Mouse (Mus musculus): Measurements from ENCODE around the gene Csf3. TPM values are rescaled to one million over a fixed set of nuclear protein-coding genes. Genes with fewer than 3 reads are reported as not detected.

Csf3 gene
- 0.05 and 0.17 TPM in 2 replicates for polyA plus RNA-seq (2012; rRNA removed)

GRCm38 (mm10) chr11:98701213-98701670, at the start of gene Csf3:
Csf3 (plus strand) TSS chr11:98701263.

GRCm38 (mm10) chr11:98664091-98664490, 37.0 kb upstream of the Csf3 start, which contains the start of gene Gsdma:
Gsdma (plus strand) TSS chr11:98664351.

GRCm38 (mm10) chr11:98681786-98682745, 19.0 kb upstream of the Csf3 start, which contains the start of gene Psmd3:
Psmd3 (plus strand) TSS chr11:98682554.

GRCm38 (mm10) chr11:98729119-98729588, 28.1 kb downstream of the Csf3 start, which contains the start of gene Med24:
Med24 (minus strand) TSS chr11:98729435.

GRCm38 (mm10) chr11:98740393-98741050, 39.5 kb downstream of the Csf3 start, which contains the start of gene Thra:
Thra (plus strand) TSS chr11:98740638.

Other genes with a start within 250 kb of the Csf3 start
- 0.21 and 0.39 TPM in 2 replicates for gene Ikzf3, start 155.2 kb upstream of the Csf3 start, polyA plus RNA-seq (2012; rRNA removed)
- gene Zpbp2, start 150.2 kb upstream of the Csf3 start, polyA plus RNA-seq (2012; rRNA removed), result not detected in 2 replicates
- gene Ormdl3, start 113.9 kb upstream of the Csf3 start, polyA plus RNA-seq (2012; rRNA removed), result 25.0 and 29.7 TPM in 2 replicates
- gene Lrrc3c, start 103.0 kb upstream of the Csf3 start, polyA plus RNA-seq (2012; rRNA removed), result not detected in 2 replicates
- gene Gm12355, start 75.6 kb upstream of the Csf3 start, polyA plus RNA-seq (2012; rRNA removed), result not detected in 2 replicates
- gene Gsdma3, start 74.9 kb upstream of the Csf3 start, polyA plus RNA-seq (2012; rRNA removed), result 0.05 TPM in 1 of 2 replicates, not detected in the other
- 1,555 and 1,561 TPM in 2 replicates for gene Gsdma2, start 54.5 kb upstream of the Csf3 start, polyA plus RNA-seq (2012; rRNA removed)
- 10.1 and 13.1 TPM in 2 replicates for gene Gsdma, start 36.9 kb upstream of the Csf3 start, polyA plus RNA-seq (2012; rRNA removed)
- 80.1 and 85.7 TPM in 2 replicates for gene Psmd3, start 18.7 kb upstream of the Csf3 start, polyA plus RNA-seq (2012; rRNA removed)
- gene Med24, start 28.2 kb downstream of the Csf3 start, polyA plus RNA-seq (2012; rRNA removed), result 39.7 and 42.3 TPM in 2 replicates
- gene Thra, start 39.4 kb downstream of the Csf3 start, polyA plus RNA-seq (2012; rRNA removed), result 39.6 and 53.6 TPM in 2 replicates
- gene Nr1d1, start 74.1 kb downstream of the Csf3 start, polyA plus RNA-seq (2012; rRNA removed), result 41.8 and 51.0 TPM in 2 replicates
- gene Msl1, start 94.3 kb downstream of the Csf3 start, polyA plus RNA-seq (2012; rRNA removed), result 13.0 and 27.7 TPM in 2 replicates
- gene Casc3, start 103.6 kb downstream of the Csf3 start, polyA plus RNA-seq (2012; rRNA removed), result 12.8 and 15.0 TPM in 2 replicates
- 27.1 and 44.2 TPM in 2 replicates for gene Rapgefl1, start 135.5 kb downstream of the Csf3 start, polyA plus RNA-seq (2012; rRNA removed)
- 8.5 and 14.1 TPM in 2 replicates for gene Wipf2, start 162.4 kb downstream of the Csf3 start, polyA plus RNA-seq (2012; rRNA removed)
- gene Cdc6, start 206.5 kb downstream of the Csf3 start, polyA plus RNA-seq (2012; rRNA removed), result 0.10 and 0.27 TPM in 2 replicates
- 35.6 and 46.0 TPM in 2 replicates for gene Rara, start 226.6 kb downstream of the Csf3 start, polyA plus RNA-seq (2012; rRNA removed)

Data from stomach, adult 2 months (tissue).